Mouse (Mus musculus): ENCODE data around the gene Cysltr1.

Cysltr1 gene

DNA sequence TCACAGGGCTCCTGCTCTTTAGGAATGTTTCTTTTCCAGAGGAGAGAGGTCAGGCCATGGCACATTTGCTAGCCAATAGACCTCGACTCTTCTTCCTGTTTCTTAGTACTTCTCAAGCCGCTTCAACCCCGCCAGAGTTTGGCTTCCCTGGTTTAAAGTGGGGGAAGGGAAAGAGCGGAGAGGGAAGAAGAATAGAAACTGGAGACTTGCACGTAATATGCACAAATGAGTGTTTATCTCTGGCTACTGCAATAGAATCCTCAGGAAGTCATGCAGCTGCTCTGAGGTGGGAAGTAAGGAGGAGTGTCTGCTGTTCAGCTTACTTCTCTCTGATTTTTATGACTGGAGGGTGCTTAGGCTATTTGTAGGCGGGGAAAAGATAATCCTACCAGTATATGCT lies at the start of gene Cysltr1:
Gene Cysltr1, minus strand, starts transcription at position 294 of the 400 bp plus-strand sequence.
- no peak for DNase-seq (ENCODE audit: low spot score)

DNA sequence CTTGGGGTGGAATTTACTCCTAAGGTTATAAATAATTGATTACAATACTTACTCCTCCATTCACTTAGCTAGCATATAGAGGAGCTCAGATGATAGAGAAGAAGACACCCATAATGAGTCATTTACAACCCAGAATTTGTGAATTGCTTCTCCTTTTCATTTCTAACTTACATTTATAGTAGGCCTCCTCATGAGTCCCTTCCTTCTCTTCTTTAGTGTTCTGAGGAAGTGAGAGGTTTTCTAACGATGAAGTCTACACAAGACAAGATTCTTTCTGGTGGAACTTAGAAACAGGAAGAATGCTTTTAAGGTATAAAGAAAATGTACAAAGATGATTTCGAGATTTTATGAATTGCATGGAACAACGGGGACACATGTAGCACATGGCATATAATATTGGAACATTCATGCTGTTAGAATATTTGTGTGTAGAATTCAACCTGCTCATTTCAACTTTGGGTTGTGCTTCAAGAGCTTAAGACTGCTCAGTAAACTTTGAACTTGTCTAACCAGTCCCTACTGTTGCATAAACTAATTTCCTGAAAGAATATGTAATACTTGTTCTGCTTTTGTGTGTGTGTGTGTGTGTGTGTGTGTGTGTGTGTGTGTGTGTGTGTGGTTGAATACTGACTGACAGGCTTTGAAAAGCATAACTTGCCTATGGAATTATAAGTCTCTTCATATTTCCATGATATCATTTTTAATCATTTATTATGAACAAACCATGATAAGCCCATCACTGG lies 31.5 kb upstream of the Cysltr1 start:
- DNase-seq (ENCODE audit: low spot score), result no peak

DNA sequence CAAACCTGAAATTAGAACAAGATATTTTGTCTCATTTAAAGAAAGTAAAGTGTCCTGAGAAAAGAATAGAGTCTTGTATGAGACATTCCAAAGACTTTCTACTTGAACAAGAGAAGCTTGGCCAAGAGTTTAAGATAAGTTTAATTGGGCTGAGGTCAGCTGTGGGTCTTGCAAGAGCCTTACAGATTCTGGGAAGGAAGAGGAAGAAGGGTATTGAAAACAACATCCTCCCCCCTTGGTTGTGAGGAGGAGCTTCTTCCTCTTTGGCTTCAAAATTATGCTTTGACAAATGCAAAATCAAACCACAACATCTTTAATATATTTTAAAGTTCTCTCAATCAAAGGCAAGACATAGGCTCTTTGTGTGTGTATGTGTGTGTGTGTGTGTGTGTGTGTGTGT lies 30.1 kb upstream of the Cysltr1 start:
- no peak for DNase-seq (ENCODE audit: low spot score)

DNA sequence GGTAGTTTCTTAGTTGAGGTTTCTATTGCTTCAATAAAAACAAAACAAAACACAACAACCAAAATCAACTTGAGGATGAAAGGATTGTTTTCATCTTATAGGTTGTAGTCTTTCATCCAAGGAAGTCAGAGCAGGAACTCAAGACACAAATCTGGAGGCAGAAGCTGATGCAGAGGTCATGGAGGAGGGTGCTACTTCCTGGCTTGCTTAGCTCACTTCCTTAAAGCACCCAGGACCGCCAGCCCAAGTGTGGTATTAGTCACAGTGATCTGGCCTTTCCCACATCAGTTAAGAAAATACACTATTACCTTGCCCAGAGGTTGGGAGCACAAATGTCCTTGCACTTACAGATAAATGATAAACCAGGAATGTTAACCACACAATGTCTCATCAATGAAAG lies 25.0 kb upstream of the Cysltr1 start:
- DNase-seq (ENCODE audit: low spot score), result no peak

DNA sequence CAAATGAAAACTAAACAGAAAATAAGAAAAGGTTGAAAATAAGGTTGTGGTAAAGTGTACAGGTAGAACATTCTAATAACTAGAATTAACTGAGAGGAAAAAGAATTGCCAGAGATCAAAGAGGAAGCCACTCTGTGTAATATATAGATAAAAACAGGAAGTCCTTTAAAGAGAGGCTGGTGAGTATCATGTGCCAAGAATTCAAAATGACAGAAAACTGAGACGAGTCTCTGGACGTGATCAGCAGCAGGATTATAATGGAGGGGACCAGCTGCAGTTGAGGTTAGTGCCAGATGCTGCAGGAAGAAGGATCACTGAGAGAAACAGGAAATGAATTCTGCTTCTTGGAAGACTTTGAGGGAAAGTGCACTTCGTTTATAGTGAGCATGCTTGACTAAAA lies 20.2 kb upstream of the Cysltr1 start:
- DNase-seq (ENCODE audit: low spot score), result no peak

DNA sequence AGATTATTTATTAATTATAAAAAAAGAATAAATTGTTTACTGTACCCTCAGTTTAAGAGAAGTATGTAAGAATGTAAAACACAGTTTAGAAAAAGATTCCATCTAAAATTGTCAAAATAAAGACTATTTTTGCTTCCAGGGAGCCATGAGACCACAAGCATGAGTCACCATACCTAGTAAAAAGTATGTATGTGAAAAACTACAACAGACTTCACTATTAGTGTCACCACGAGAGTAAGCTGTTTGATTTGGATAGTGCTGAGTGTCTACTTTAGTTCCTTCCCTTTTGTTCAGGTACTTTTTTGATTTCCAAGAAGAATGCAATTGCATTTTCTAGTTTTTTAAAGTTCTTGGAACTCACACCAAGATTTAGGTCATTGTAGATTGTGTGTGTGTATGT lies 19.0 kb upstream of the Cysltr1 start:
- no peak for DNase-seq (ENCODE audit: low spot score)

DNA sequence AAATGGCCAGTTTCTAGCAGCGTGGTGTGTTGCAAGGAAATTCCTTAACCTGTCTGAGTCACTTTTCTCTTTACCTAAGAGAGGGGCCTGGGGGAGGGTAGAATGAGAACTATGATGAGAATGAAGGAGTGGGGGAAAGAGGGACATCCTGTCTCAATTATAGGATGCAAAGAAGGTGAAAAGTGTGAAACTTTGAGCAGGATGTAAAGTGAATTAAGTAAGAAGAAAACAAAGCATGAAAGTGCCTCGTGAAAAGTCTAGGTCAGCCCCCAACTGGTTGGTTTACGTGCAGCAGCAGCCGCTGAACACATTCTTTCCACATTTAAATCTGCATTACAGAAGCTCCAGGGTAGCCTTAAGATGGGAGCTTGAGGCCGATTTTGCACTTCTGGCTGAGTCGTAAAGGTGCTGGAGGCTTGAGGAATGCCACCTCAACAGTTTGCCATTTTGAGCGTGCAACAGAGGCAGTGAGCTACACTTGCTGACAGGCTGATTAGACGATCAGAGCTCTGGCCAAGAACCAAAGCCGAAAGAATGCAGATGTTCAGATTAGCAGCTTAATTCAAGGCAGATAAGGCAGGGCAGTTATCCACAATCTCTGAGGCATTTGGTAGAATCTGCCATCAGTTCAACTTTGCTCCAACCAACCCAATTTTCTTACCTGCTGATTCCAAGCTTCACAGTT lies 763 bp downstream of the Cysltr1 start:
- DNase-seq (ENCODE audit: low spot score), result no peak

DNA sequence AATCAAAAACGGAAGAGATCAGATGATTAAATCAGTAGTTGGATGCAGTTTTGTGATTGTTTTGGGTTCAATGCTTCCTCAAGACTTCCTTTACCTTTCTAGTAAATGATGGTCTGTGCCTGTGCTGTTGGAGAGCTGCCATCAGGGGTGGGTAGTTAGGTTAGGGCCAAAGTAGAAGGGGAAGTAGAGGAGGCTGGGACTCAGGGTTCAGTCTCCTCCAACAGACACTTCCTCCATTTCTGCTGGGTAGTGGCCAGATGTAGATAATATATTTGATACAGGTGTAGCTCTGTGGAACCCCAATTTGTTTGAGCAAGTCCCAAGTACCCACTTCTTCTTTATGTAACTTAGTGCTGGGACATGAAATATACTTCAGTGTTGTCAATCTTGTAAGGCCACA lies 7.6 kb downstream of the Cysltr1 start:
- no peak for DNase-seq (ENCODE audit: low spot score)

DNA sequence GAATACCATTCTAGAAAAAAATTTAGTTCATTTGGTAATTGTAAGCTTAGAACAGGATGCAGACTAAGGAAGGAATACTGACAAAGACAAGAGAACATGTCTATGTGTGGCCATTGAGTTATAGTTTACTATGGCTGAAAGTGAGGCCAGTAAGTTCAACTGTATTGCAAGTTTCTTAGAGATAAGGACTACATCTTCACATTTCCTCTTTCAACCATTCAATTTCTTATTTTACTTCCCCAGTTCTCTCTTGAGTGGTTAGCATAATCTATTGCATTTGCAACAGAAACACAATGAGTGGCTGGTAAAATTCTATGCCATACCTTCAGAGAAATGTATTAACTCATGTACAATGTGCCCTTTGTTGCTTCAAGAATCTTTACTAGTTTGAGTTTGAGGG lies 9.6 kb downstream of the Cysltr1 start:
- DNase-seq (ENCODE audit: low spot score), result no peak

DNA sequence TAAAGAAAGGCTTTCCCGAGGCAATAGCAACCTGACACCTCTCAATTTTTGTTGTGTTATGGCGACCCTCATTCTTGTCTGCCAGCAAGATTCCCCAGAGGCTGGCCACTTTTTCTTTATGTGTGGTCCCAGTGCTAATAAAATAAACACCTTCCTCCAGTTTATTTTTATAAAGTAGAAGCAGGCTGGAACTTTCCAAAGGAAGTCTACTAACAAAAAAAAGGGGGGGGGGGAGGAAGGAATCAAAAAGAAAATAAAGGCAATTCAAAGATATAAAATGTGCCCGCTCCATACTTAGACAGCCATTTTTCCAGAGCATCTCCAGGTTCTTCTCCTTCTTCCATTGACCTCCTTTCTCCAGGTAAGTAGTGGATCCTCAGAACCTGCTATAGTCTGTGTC lies 20.6 kb downstream of the Cysltr1 start, which contains the start of gene Gm5127:
Gene Gm5127, plus strand, starts transcription at position 301 of the 400 bp plus-strand sequence.
- no peak for DNase-seq (ENCODE audit: low spot score)

DNA sequence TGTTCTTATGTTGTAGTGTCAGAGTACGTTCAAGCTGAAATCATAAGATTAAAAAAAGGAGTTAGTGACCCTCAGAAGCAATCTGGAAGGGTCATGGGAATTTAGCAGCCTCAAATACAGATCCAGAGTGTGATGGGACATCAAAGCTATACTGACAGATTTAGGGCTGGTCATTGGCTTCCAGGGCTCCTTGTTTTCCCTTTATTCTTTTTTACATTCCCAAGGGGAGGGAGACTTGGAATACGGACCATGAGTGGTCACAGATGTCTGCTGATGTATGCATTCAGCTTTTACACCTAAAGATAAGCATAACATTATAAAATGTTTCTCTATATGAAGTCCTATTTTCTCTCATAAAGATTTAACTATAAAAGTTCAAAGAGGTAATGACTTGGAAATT lies 21.3 kb downstream of the Cysltr1 start:
- DNase-seq (ENCODE audit: low spot score), result no peak

DNA sequence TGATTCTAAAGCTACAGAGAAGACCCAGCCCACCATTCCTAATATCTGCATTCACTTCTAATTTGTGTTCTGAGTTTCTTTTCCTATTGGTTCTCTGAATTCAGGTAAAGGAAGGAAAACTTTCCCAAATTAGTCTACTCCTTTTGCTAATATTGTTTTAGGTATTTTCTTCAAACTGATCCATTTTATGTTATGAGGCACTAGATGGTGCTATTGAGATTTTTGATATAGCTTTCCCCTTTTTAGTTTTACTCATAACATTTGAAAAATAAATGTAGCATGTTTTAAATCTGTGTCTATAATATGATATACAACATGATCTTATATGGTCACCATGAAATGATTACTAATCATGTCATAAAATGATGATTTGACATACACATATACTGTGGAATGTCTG lies 23.1 kb downstream of the Cysltr1 start:
- no peak for DNase-seq (ENCODE audit: low spot score)

DNA sequence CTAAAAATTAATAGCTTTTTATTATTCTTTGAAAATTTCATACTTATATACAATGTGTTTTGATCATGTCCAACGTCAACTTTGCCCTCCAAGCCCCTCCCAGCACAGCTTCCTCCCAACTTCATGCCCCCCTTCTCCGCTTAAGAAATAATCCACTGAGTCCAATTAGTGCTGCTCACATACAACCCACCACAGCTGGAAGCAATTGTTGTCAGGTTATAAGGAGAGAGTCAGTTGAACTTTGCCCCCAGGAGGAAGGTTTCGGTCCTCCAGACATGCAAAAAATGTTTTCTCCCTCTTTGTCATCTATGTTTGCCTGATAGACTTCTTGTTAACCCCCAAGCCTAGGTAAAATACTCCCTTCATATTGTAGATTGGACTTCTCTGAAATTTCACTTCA lies 24.5 kb downstream of the Cysltr1 start:
- DNase-seq (ENCODE audit: low spot score), result no peak

DNA sequence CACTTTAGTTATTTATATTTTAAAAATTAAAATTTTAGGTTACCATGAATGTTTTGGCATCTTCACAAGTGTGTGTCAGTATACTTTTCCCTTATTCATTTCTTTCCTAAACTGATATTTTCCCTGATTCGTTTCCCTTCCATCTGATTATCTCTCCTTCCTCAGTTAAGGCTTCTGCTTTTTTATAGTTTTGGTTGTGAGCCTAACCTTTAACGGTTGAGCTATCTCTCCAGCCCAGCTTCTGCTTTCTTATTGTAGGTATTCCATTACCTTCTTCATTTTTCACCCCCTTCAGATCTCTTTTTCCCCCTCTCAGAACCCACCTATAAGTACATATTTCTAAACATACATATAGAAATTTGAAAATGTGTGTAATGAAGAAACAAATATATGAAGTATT lies 48.0 kb downstream of the Cysltr1 start:
- no peak for DNase-seq (ENCODE audit: low spot score)

DNA sequence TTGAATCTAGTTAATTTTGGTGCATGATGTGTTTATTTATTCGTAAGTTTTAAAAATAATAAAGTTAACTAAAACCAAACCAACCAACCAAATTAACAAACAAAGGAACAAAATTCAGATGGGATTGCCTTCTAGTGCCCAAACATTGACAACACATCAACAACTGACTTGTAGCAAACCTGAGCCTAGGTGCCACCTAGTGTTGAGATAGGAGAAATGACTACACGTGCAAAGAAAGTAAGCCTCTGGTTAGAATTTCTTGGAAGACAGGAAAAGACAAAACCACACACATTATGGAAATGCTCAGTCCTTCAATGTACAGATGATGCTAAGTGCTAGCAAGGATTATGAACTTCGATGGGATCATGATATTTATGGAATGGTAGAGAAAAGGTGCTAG lies 67.1 kb downstream of the Cysltr1 start:
- DNase-seq (ENCODE audit: low spot score), result no peak
